Mouse (Mus musculus) ES-Bruce4 (cell line): Measurements from ENCODE around the gene Cdk5rap3.

ENCODE experiments used
- CTCF ChIP-seq: IDR thresholded peaks from one replicate; pipeline ENCODE4 v1.8.1; 2011; ENCODE audit warnings: low read depth, low read length
- EP300 ChIP-seq: IDR thresholded peaks from 2 replicates; pipeline ENCODE4 v1.6.1; 2011; ENCODE audit warnings: low read depth, low read length; ENCODE audit not compliant: insufficient read depth
- POLR2A ChIP-seq: IDR thresholded peaks from one replicate; pipeline ENCODE4 v1.8.1; 2011; ENCODE audit warnings: low read length; ENCODE audit not compliant: insufficient read depth

GRCm38 (mm10) chr11:96929766-96930331 is 13.6 kb upstream of the Cdk5rap3 start:
- no peak for TF ChIP-seq EP300
- no peak for TF ChIP-seq POLR2A
- no peak for TF ChIP-seq CTCF
